Comparison of ENCODE assay signal across 9 mouse cellular contexts in the genomic region with DNA sequence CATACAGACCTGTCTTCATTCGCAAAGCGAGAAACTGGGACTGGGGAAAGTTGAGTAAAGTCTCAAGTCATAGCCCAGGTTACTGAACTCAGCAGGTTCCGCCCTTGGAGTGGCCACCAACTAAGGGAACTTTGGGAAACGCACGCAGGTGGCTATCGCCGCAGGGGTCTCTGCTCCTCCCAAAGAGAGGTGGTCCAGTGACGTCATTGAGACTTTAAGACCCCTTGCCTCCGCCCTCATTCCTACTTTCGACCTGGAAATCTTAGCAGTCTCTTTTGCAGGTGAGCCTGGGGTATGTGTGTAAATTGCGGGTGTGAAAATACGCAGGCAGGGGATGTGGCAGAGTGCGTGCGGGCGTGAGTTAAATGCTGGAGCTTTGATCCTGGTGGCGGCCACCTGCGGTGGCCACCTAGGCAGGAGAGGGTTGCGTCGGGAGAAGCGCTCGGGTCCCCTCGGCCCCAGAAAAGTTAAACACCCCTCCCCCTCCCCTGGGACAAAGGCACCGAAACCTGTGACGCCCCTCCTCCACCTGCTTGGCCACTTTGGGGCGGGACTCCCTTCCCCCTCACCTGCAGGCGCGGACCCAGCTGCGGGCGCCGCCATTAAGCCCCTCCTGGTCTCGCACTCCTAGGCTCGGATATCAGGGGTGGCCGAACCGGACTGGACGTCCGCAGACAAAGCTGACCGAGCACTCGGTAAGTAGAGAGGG. TPM values are rescaled to one million over a fixed set of nuclear protein-coding genes. Genes with fewer than 3 reads are reported as not detected.
DNase-seq lines count a peak whose midpoint lies in the region; ATAC-seq and TF ChIP-seq lines count a peak whose summit lies in the region.
"Had no signal": no experiment of that assay in that cellular context is flagged by ENCODE, and none has a peak within 500 bp of the region (broad histone marks: within the 10 kb centered on the region; RNA-seq: fewer than 3 reads in every experiment).

A gene (plus strand): TSS at position 123 of the 709 bp plus-strand sequence.

- no peaks in the 10 kb centered on the region for H3K36me3 ChIP-seq in testis, adult 2 months (ENCODE audit: control insufficient read depth, insufficient read depth, low read length)
- no peaks in the 10 kb centered on the region for H3K36me3 ChIP-seq in liver, embryonic 14.5 days (replicated peaks; ENCODE audit: control insufficient read depth, insufficient read depth, low read depth)

- H3K4me3 ChIP-seq in testis, adult 2 months (ENCODE audit: control insufficient read depth, low read depth, low read length), result peak within 1 kb of the TSS; percentile 12; the same call in 1 of the 2 replicates
- 0 out of 4 replicates have a peak within 1 kb of the TSS, but pooled peaks of 1 of the 2 experiments have one; percentile 3 for H3K4me3 ChIP-seq in liver, embryonic 14.5 days (ENCODE audit: insufficient read depth in 1 of 2, low read depth in 2 of 2, low read length in 2 of 2)

- ATAC-seq in liver, embryonic 14.5 days (ENCODE audit: insufficient read depth), result no peak

- no peaks in the 10 kb centered on the region for H3K9me3 ChIP-seq in liver, embryonic 14.5 days (ENCODE audit: control insufficient read depth, low read length)

- TF ChIP-seq POLR2A in testis, adult 2 months (IDR thresholded peaks at IDR 0.05; ENCODE audit: control insufficient read depth, low read depth, low read length), result no peak

- peak within 1 kb of the TSS; percentile 32; the same call in 1 of the 2 replicates for H3K4me2 ChIP-seq in liver, embryonic 14.5 days (ENCODE audit: low read depth)

- H3K27me3 ChIP-seq in testis, adult 2 months (ENCODE audit: control insufficient read depth, insufficient read depth, low read length), result no peaks in the 10 kb centered on the region; the same call in 1 of the 2 replicates
- peaks cover 73% of the 10 kb centered on the region for H3K27me3 ChIP-seq in liver, embryonic 14.5 days (ENCODE audit: control insufficient read depth, insufficient read depth, low read length)

- 4% methylated on average over 38 of the region's 38 CpGs for whole genome bisulfite sequencing in liver, embryonic 14.5 days (ENCODE audit: insufficient replicate concordance)

- TF ChIP-seq EP300 in liver, embryonic 14.5 days (IDR thresholded peaks at IDR 0.05; ENCODE audit: low read depth), result no peak

- H3K27ac ChIP-seq in testis, adult 2 months (ENCODE audit: control insufficient read depth, insufficient read depth, low read depth, low read length), result no peak within 1 kb of the TSS
- H3K27ac ChIP-seq in liver, embryonic 14.5 days, result no peak within 1 kb of the TSS

- DNase-seq in cerebellum, adult 9-10 months, result peak; percentile 66
- no peak for DNase-seq in cerebellum, adult 8-10 months
- no peak for DNase-seq in testis, postnatal 10 days (ENCODE audit: low spot score)
- DNase-seq in liver, embryonic 14.5 days (ENCODE audit: low read depth in 3 of 3, low spot score in 3 of 3), result no peak
- no peak for DNase-seq in left cerebral cortex, adult 9 months (ENCODE audit: low spot score in 2 of 2)
- no peak for DNase-seq in lung, postnatal 4 days
- DNase-seq in thymus, postnatal 4 days, result no peak
- DNase-seq: adrenal gland, adult 8-10 months had no signal

- H3K4me1 ChIP-seq in testis, adult 2 months (ENCODE audit: control insufficient read depth, insufficient read depth, low read length), result peaks cover 27% of the 10 kb centered on the region
- peaks cover 2 to 13% of the 10 kb centered on the region in 2 experiments; a peak in 2 of 4 replicates for H3K4me1 ChIP-seq in liver, embryonic 14.5 days (replicated peaks; ENCODE audit: control insufficient read depth in 2 of 2, insufficient read depth in 2 of 2, low read length in 1 of 2)

- no peak within 1 kb of the TSS for H3K9ac ChIP-seq in liver, embryonic 14.5 days (replicated peaks)

- no peak for TF ChIP-seq CTCF in testis, adult 2 months (IDR thresholded peaks at IDR 0.05; ENCODE audit: control insufficient read depth, insufficient read depth, insufficient replicate concordance, low read depth, low read length)
- TF ChIP-seq CTCF in liver, embryonic 14.5 days (IDR thresholded peaks at IDR 0.05; ENCODE audit: low read depth), result no peak

RNA-seq across cellular contexts. Expression of the gene that starts here (rescaled TPM):
- polyA plus RNA-seq in testis, adult 2 months (2012; rRNA removed), result 0.16 and 0.19 TPM in 2 replicates
- polyA plus RNA-seq in liver, embryonic 14.5 days (2012; rRNA removed), result 0.64 and 0.68 TPM in 2 replicates
- polyA plus RNA-seq in liver, embryonic 14.5 days (2014; fragmentation: Nextera tagmentation; extraction: Ambion mirVana), result 0.15 and 0.50 TPM in 2 replicates
